Mouse (Mus musculus): ENCODE results near the gene Rcan2.
A peak's percentile ranks its signal among the peaks of the same experiment; 100 is the strongest.
"Not testable (repeated sequence)": the region's sequence is repeated elsewhere in the genome, so short reads cannot be mapped to it uniquely, and the experiment has no call there.

Rcan2 gene

GRCm38 (mm10) chr17:43801077-43801476, at the start of gene Rcan2:
Rcan2 (plus strand) TSS chr17:43801351.
- DNase-seq = peak; percentile 73 to 83

GRCm38 (mm10) chr17:43752811-43753210, 48.3 kb upstream of the Rcan2 start:
- no peak for DNase-seq

GRCm38 (mm10) chr17:43754687-43755086, 46.5 kb upstream of the Rcan2 start:
- DNase-seq = no peak

- DNase-seq = no peak
Measured at GRCm38 (mm10) chr17:43758607-43759259, 42.4 kb upstream of the Rcan2 start.

DNA sequence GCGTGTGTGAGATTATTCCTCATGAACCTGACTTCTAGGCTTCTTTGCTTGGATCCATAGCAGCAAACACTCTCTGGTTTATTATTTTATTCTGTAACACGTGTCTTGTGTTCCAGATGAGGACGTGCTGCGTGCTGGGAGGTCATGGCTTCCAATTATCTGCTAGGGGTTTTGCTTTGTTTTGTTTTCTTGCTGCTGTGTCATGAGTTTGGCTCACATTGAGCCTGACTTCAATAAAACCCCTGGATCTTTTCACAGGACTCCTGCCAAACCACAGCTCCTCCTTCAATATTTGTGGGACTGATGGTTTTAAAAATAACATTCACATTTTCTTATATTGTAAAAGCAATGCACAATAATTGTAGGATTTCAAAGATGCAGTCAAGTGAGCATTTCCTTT, 16.6 kb upstream of the Rcan2 start:
- no peak for DNase-seq

DNA sequence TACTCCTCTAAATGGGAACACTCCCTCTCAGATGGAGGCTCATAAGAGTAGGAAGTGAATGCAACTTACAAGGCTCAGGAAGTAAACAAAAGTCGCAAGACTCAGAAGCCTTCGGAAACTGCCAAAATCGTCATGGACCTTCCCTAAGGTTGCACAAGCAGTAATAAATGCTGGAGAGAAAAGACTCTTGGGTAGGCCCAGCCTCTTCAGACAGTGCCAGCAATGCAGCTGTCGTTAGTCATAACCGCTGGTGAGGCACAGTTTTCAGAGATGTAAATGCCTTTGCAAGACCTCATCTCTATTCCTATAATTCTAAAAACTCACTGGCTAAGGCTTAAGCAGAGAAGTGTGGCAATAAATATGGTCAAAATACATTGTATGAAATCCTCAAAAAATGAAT, 12.9 kb upstream of the Rcan2 start:
- no peak for DNase-seq

DNA sequence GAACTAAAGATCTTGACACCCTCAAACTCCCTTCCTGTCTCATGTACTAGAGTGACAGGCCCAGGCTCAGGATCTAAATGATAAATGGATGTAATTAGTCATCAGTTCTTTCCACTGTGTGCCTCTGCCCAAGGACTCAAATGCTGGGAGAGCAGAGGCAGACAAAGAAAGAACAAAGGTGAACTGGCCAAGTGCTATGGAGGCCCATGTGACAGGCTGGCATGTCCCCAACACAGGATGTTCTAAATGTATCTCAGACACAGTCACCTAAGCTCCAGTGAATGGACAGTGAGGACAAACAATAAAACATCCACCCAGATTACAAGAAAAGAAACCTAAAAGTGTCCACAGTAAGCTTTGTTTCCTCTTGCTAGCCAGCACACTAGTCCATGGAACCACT, 11.8 kb upstream of the Rcan2 start:
- no peak for DNase-seq

DNA sequence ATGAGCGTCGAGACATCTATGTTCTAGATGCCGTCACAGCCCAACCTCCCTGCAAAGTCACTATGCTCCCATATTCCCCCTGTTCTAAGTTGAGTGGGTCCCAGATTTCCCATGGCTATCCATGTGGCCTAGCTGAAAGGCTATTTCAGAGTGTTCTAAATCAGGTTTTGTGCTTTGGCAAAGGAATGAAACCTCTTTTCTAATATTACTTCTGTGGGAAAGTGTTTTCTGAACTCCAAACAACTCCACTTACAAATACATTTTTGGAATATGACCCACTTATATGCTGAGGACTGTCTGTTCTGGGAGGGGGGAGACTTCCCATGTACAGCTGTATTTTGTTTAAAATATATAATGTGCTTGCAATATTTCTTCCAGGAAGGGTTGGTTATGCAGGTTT, 9.4 kb upstream of the Rcan2 start:
- DNase-seq = no peak

DNA sequence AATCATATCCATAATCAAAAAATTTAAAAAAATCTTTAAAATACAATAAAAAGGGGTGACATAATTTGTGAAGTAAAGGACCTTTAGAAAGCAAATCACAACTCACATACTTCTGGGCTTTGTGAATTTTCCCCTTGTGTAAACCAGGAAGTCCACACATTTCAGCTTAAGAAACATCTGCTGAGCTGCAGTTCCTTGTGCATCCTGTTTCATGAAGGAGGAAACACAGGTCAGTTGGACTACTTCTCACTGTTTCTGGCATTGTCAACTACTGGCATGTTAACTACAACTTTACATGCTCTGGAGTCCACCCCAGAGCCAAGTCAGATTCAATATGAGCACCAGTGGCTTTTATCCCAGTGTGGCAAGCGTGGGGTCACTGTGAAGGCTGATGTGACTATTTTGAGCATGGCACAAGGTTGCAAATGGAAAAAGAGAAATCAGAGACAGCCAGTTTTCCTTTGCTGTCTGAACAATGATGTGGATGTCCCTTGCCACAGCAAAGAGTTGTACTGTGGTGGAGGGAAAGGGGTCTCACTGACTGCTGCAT, 6.3 kb upstream of the Rcan2 start:
- no peak for DNase-seq

DNA sequence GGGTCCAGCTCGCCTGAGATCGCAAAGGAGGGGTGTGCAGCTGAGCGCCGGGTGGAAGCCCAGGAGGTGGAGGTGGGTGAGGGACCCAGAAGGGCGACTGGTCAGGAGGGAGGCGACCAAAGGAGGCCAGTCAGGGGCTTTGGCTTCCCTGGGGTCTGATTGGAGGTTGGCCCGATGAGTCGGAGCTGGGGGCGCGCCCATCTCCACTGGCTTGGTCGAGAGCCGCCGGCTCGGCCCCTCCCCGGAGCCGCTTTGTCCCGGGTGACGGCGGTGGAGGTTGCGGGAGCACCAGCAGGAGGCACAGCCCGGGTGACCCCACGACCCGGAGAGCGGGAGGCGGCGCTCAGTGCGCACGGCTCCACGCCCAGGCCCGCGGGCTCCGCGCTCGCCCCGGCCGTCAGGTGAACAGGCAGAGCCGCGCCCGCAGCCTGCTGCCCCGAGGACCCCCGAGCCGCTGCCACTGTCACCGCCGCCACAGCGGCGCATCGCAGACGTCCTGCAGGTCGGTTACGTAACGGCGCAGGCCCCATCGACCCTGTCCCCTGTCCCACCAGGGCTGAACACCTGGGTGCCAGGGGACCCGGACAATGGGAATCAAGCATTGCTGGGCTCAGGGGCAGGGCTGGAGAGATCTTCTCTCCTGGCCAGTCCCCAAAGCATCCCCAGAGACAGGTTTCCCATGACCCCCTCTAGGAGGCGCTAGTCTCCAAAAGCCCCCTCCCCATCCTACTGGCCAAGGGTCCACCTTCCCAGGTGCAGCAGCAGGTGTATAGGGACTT, 633 bp downstream of the Rcan2 start:
- DNase-seq = peak; percentile 74

GRCm38 (mm10) chr17:43802414-43802813, 1.3 kb downstream of the Rcan2 start:
- DNase-seq = no peak

DNA sequence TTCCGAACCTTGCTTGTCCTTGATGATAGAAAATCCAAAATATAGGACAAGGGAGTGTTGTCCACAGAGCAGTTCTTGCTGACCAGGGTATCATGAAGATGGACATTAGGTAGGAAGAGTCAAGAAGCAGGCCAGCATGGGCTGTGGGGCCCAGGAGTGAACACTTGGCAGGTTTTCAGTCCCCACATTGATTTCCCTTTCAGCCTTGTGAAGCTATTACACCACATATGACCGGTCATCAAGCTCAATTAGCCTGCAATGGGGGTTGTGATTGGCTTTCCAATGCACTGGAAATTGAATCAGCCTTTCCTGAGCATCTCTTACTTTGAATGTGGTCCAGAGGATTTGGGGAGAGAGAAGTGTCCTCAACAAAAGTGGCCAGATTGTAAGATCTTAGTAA, 2.0 kb downstream of the Rcan2 start:
- no peak for DNase-seq

- DNase-seq = peak; percentile 48 to 50
Measured at GRCm38 (mm10) chr17:43803764-43804163, 2.6 kb downstream of the Rcan2 start.

DNA sequence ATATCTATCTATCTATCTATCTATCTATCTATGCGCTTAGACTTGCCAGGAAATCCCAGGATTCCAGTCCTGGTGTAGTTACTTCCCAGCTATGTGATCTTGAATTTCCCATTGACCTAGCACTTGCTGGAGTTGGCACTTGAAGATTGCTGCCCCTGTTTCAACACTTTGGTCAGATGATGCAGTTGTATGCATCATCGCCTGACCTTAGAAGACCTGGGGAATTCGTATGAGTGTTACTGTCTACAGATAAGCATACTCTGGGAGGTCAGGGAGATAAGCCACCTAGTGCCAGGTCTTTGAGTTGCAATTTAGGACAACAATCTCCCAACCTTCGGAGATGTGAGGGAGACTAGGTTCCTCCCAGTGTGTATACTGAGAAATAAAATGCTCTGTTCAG, 5.7 kb downstream of the Rcan2 start:
- peak in 1 of 2 experiments; percentile 11 for DNase-seq

- no peak for DNase-seq
Measured at GRCm38 (mm10) chr17:43811453-43811852, 10.3 kb downstream of the Rcan2 start.

- DNase-seq = no peak
Measured at GRCm38 (mm10) chr17:43815376-43815775, 14.2 kb downstream of the Rcan2 start.

DNA sequence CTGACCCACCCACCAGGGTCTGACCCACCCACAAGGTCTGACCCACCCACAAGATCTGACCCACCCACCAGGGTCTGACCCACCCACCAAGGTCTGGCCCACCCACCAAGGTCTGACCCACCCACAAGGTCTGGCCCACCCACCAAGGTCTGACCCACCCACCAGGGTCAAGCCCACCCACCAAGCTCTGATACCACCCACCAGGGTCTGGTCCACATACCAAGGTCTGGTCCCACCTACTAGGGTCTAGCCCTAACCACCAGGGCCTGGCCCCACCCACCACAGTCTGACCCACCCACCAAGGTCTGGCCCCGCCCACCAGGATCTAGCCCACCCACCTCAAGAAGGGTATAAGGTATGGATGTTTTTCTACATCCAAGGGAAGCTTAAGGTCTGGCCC, 15.3 kb downstream of the Rcan2 start:
- DNase-seq = no peak

DNA sequence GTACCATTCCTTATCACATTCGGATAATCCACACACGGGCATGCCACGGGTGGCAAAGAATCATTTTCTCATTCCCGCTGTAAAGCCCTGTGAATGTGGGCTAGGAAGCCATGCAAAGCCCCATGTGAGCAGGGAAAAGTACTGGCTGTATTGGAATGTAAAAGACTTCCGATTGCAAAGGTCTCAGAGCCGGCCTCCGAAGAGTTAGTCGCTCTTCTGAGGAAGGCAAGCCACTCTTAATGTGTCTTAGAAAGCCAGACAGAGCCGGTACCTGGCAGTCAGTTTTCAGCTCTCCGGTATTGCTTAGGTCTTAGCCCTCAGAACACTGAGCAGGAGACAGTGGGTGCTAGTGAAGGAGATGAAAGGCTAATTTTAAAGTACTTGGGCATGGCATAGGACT, 16.0 kb downstream of the Rcan2 start:
- DNase-seq = no peak

GRCm38 (mm10) chr17:43818390-43818789, 17.2 kb downstream of the Rcan2 start:
- peak in 1 of 2 experiments; percentile 25 for DNase-seq

DNA sequence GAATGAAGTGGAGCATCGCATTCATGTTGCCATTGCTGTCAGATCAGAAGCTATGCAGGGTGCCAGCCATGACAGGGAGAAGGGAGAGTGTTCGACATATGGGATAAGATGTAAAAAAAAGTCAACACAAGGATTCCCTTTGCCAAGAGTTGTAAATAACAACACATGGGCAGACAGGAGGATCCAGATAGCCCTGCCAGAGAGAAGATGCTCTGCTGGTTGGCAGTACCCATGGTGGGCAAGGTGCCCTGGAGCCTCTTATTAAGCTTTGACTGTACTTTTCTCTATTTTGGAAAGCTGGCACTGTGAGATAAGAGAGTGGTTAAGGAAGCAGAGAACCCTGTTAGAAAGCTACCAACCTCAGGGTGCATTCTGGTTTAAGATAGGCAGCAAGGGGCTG, 19.8 kb downstream of the Rcan2 start:
- peak; percentile 77 to 86 for DNase-seq

DNA sequence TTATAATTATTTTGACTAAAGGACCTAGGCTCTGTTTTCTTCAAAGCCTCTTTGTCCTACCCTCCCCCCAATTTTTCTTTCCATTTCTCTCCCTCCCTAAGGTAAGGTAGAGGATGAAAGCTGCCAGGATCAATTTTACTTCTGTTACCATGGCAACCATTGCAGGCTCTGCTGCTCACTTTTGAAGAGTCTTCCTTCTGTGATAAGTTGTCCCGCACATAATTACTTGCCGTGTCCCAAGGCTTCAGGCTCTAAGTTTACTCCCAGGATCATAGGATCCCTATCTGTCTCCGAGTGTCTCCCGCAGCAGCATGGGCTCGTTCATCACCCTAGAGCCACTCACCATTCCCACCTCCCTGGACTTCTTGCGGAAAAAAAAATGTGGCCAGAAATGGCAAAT, 21.1 kb downstream of the Rcan2 start:
- DNase-seq = no peak

GRCm38 (mm10) chr17:43822630-43823029, 21.5 kb downstream of the Rcan2 start:
- DNase-seq = no peak

DNA sequence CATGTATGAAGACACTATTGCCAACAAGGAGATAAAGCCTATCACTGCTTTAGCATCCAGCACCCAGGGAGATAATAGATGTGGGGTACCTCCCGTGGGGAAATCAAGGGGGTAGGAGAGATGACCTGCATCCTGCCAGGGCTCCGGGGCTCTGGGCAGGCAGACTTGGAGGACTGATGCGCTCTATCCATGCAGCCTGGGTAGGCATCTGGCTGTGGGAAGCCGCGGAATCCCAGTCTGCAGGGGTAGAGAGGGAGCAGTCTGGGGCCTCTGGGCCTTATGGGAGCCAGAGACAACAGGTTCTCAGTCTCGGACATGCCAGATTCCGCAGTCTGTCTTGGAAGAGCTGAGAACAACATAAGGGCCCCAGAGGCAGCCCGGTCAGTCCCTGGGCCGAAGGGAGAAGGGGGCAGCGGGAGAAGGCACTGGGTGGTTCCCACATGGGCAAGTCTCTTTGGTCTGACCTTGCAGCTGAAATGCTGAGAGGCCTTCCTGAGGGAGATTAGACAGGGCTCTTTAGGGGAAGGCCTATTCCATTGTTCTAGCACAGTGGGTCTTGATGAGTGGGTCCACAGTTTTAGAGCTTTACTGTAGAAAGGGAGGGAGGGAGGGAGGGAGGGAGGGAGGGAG, 23.7 kb downstream of the Rcan2 start:
- no peak for DNase-seq

DNA sequence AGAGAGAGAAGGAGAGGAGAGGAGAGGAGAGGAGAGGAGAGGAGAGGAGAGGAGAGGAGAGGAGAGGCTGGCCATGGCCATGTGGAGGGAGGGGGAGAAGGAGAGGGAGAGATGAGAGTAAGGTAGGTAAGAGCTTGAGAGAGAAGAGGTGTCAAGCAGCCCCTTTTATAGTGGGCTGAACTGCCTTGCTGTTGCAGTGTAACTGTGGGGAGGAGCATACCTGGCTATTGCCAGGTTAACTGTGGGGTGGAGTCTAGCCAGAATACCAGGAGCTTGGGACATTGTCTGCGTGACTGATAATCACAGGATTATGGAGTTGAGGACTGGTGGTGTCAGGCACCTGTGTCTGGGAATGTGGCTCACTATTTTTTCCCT, 24.2 kb downstream of the Rcan2 start:
- not testable (repeated sequence) for DNase-seq
